Mouse (Mus musculus) mouse trophoblast stem cell (cell line): Measurements from ENCODE around the gene Lrrtm3.

Source experiments
- in situ Hi-C, 2 experiments: fragments of 300-500 bp; cut with MseI, MboI; formaldehyde crosslinking; loops; 2 replicates in 1 of 2; 3 replicates in 1 of 2; pipeline ENCODE4 v1.15.1; 2025

The Lrrtm3 gene

DNA sequence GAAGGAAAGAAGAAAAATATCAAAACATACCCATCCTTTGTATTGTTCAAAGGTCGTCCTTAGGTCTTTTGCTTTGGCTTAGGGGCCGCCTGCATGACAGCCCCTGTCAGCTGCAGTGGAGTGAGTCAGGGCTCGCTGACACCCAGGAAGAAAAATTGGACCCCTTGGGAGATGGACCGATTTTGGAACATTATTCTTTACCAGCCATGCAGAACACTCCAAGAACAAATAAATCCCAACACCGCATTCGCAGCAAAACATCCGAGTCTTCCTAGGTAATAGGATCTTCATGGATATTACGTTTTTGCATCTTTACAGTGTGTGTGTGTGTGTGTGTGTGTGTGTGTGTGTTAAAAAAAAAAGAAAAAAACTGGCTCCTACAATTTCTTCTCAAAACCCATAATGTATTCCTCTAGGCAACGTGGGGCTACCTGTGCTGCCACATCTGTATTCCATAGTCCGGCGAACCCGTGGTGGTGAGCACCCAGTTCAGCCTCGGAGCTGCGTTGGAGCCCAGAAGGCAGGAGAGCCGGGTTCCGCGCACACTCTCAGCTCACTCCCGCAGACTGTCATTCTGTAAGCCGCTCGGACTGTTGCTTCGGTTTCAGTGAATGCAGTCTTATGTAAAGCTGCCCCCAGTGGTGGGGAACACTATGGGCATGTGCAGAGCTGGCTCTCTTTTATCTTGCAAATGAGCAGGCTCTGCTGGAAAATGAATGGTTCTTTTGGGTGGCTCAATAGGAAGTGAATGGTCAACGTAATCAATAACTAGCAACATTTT, at the start of gene Lrrtm3:
Lrrtm3 (minus strand) TSS at position 598 of the 781 bp plus-strand sequence.
- in situ Hi-C loops, result loop anchor here in 1 of 2 experiments (25.0 kb wide), 1 partner anchor 503 kb away; no protein-coding TSS in a partner anchor

- in situ Hi-C loops, result no loop called here
These were observed 45.4 kb upstream of the Lrrtm3 start for GRCm38 (mm10) chr10:64135481-64135880.

- in situ Hi-C loops, result no loop called here
These were observed 43.4 kb upstream of the Lrrtm3 start for GRCm38 (mm10) chr10:64133461-64133860.

GRCm38 (mm10) chr10:64130397-64131150, 40.5 kb upstream of the Lrrtm3 start:
- in situ Hi-C loops, result no loop called here

- in situ Hi-C loops, result no loop called here
These were observed 28.8 kb upstream of the Lrrtm3 start for GRCm38 (mm10) chr10:64118833-64119232.

- in situ Hi-C loops, result no loop called here
These were observed 25.2 kb upstream of the Lrrtm3 start for GRCm38 (mm10) chr10:64115246-64115645.

DNA sequence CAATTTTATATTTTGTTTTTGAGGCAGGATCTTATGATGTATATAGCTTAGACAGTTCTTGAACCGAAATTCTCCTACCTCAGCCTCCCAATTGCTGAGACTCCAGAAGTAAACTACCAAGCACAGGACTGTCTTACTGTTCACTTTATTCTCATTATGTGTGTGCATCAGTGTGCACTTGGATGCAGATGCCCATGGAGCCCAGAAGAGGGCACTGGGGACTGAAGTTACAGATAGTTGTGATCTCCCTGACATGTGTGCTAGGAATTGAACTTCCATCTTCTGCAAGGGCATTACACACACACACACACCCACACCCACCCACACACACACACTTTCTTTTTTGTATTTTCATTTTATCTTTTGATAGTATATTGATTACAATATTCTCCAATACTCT, 6.5 kb upstream of the Lrrtm3 start:
- in situ Hi-C loops, result loop anchor here in 1 of 2 experiments (25.0 kb wide), 1 partner anchor 509 kb away; no protein-coding TSS in a partner anchor

DNA sequence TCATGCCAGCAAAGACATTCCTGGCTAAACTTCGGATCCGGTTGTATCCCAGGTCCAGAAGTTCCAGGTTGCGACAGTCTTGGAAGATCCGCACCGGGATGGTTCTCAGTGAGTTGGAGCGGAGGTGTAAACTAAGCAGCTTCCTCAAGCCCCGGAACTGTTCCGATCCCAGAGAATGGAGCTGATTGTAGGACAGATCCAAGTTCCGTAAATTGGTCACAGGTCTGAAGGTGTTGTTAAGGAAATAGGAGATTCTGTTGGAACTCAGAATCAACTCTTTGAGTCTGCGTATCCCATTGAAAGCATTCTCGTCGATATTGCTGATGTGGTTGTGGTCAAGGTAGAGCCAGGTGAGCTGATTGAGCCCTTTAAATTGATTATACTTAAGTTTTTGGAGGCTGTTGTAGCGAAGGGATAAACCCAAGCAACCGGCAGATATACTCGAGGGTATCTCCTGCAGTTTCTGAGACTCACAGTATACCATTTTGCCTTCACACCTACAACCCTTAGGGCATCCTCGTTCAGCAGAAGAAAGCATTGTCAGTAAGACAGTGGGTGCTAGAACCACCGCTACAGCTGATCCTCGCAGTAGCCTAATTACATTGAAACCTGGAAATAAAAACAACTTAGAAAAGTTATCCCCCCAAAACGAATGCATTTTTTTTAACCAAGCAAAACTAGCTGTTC, 1.2 kb downstream of the Lrrtm3 start:
- in situ Hi-C loops, result loop anchor here in 1 of 2 experiments (25.0 kb wide), 1 partner anchor 502 kb away; no protein-coding TSS in a partner anchor

GRCm38 (mm10) chr10:64087936-64088773, 1.9 kb downstream of the Lrrtm3 start:
- in situ Hi-C loops, result loop anchor here in 1 of 2 experiments (25.0 kb wide), 1 partner anchor 501 kb away; no protein-coding TSS in a partner anchor

DNA sequence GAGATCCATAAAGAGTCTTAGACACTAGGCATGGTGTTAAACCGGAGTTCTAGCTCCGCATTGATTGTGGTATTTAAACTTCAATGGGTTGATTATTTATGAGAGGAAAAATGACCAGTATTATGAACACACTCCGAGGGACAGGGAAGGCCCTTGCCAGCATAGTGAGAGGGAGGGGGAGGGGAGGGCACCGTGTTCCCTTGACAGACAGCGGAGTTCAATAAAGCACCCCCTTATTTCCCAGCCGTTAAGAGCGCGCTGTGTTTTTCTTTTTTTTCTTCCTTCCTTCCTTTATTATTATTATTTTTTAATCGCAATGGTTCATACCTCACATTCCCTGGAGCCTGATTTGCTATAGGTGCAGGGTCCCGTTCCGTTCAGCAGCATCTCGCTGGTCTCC, 2.6 kb downstream of the Lrrtm3 start:
- in situ Hi-C loops, result loop anchor here in 1 of 2 experiments (25.0 kb wide), 1 partner anchor 500 kb away; no protein-coding TSS in a partner anchor

DNA sequence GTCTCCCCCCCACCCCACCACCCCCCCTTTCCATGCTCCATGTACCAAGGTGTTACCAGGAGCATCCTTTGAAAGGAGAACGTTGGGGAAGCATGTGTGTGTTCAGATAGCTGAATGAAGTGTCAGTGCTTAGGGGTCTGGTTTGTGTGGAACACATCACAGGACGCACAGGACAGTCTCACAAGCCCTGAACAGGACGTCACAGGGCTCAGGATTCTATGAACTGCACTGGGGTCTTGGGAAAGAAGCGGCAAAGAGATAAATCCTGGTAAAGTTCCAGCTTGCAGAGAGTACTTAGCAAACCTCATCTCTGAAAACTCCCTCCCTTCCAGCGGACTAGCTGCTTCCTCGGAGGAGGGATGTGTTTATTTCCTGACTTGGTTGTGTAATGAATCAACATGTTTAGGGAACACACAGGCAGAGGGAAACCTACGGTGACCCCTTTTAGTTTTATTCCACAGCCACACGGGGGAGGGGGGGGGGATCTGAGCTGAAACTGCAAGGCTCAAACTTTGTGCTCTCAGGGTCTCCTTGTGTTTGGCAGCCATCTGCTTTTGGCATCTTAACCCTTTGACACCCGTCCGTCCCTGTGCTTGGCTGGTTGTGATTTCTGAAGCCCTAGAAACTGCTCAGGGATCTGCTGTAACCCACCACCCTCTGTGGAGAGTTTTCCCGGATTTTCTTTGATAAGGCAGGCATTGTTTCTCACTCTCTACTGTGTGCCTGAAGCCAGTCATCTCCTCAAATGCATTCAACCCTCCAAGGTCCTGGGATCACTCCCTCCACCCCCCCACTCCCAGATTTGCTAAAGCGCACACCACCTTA, 3.3 kb downstream of the Lrrtm3 start:
- in situ Hi-C loops, result loop anchor here in 1 of 2 experiments (25.0 kb wide), 1 partner anchor 499 kb away; no protein-coding TSS in a partner anchor

GRCm38 (mm10) chr10:64086183-64086566, 3.9 kb downstream of the Lrrtm3 start:
- in situ Hi-C loops, result loop anchor here in 1 of 2 experiments (25.0 kb wide), 1 partner anchor 499 kb away; no protein-coding TSS in a partner anchor

- in situ Hi-C loops, result loop anchor here in 1 of 2 experiments (25.0 kb wide), 1 partner anchor 497 kb away; no protein-coding TSS in a partner anchor
These were observed 5.6 kb downstream of the Lrrtm3 start for GRCm38 (mm10) chr10:64084465-64084864.

- in situ Hi-C loops, result loop anchor here in 1 of 2 experiments (25.0 kb wide), 1 partner anchor 497 kb away; no protein-coding TSS in a partner anchor
These were observed 6.3 kb downstream of the Lrrtm3 start for GRCm38 (mm10) chr10:64083813-64084212.

DNA sequence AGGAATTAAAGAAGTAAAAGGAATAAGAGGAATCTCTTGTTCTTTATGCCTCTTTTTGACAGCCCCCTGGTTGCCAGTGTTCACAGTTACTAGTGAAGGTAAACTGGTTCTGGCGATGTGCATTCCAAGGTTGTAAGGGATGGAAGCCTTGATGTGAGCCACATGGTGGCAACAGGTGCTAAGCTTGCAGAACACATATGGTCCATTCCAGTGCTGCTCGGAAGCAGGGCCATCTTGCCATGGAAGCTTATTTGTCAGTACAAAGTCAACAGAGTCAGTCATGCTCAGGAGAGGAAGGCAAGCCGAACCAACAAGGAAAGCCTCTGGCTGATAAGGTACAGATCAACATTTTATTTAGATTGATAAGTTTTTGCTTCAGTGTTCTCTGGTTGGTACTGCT, 7.7 kb downstream of the Lrrtm3 start:
- in situ Hi-C loops, result loop anchor here in 1 of 2 experiments (25.0 kb wide), 1 partner anchor 495 kb away; no protein-coding TSS in a partner anchor

DNA sequence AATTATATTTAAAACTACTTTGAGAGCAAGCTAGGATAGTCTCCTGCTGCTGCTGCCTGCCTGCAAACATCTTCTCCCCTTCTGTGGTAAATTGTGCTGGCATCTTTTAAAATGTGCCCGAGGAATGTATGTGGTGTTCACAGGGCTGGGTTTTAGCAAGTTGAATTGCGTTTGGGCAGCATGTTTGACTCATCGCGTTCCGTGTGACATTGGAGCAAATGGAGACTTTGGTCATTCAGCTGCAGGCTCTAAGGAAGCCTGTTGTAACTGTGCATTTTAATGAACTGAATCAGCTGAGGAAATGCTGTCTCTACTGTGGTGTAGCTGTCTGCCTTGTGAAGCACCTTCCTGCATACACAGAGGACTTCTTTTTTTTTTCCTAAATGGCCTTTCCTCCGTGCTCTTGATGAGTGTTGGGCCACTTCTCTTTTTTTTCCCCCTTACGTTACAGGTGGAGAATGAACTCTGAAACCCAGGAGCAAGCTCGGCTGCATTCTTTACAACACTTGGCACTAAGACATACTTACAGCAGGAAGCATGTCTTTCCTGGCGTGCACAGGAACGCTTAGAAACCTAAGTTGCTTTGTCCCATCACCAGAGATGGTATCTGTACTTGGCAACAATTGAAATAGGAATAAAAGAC, 13.5 kb downstream of the Lrrtm3 start:
- in situ Hi-C loops, result loop anchor here in 1 of 2 experiments (25.0 kb wide), 1 partner anchor 489 kb away; no protein-coding TSS in a partner anchor

- in situ Hi-C loops, result loop anchor here in 1 of 2 experiments (25.0 kb wide), 1 partner anchor 489 kb away; no protein-coding TSS in a partner anchor
These were observed 14.1 kb downstream of the Lrrtm3 start for GRCm38 (mm10) chr10:64075944-64076343.

DNA sequence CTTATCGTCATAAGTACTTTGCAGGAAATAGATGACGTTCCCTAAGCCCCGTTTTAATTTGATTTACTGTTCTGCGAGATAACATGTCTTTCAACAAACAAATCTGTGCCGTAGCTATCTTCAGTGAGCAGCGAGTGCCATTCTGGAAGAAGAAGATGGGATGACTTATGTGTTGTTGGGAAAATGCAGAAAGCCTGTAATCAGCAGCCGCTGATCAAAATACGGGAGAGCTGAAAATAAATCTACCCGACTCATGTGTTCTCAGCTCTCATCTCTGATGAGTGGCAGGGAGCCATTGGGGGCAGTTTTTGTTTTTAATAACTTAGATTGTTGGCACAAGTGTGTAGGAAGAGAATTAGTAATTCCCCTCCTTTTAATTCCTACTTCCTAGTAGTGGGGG, 26.4 kb downstream of the Lrrtm3 start:
- in situ Hi-C loops, result no loop called here

DNA sequence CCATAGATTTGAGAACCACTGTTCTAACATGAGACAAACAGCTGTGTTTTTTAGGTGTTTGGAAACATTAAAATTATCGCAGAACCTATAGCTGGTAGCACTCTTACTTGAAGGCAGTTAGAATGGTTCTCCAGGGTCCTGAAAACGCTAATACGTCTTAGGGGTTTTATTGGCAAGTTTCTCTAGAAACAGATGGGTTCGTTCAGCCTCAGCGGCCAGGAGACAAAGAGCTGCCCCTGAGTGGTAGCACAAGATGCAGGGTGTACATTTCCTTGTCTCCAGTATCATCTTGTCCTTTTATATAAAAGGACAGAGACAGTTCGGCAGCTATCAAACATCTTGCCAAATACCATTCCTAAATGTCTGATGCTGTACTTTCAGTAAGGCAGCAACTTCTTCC, 40.1 kb downstream of the Lrrtm3 start:
- in situ Hi-C loops, result no loop called here
